9 mouse cellular contexts compared by ENCODE assay signal in genomic region chr7:4146241-4147180, GRCm38 (mm10). TPM values are rescaled to one million over a fixed set of nuclear protein-coding genes. Genes with fewer than 3 reads are reported as not detected.
A peak's percentile ranks its signal among the peaks of the same experiment; 100 is the strongest.
DNase-seq lines count a peak whose midpoint lies in the region; ATAC-seq lines count a peak whose summit lies in the region.
"Had no signal": no experiment of that assay in that cellular context is flagged by ENCODE, and none has a peak within 500 bp of the region (broad histone marks: within the 10 kb centered on the region; RNA-seq: fewer than 3 reads in every experiment).

No protein-coding gene starts in this region.

- 92% methylated on average over 23 of the region's 23 CpGs for WGBS in heart, embryonic 10.5 days
- 93% methylated on average over 23 of the region's 23 CpGs for WGBS in midbrain, embryonic 11.5 days
- WGBS in midbrain, embryonic 10.5 days: 97% methylated on average over 23 of the region's 23 CpGs
- 93% methylated on average over 23 of the region's 23 CpGs for WGBS in embryonic facial prominence, embryonic 10.5 days

- no peaks in the 10 kb centered on the region for H3K9me3 ChIP-seq in heart, embryonic 10.5 days
- no peaks in the 10 kb centered on the region for H3K9me3 ChIP-seq in midbrain, embryonic 11.5 days (ENCODE audit: control insufficient read depth, low read length)
- H3K9me3 ChIP-seq in midbrain, embryonic 10.5 days (replicated peaks): no peaks in the 10 kb centered on the region; the same call in 1 of the 2 replicates
- no peaks in the 10 kb centered on the region for H3K9me3 ChIP-seq in embryonic facial prominence, embryonic 10.5 days

- no peak overlapping the region for H3K4me2 ChIP-seq in midbrain, embryonic 11.5 days
- H3K4me2 ChIP-seq: lung, embryonic 14.5 days had no signal

- no peak overlapping the region for H3K27ac ChIP-seq in heart, embryonic 10.5 days
- H3K27ac ChIP-seq in midbrain, embryonic 11.5 days (ENCODE audit: low read depth, low read length): no peak overlapping the region
- no peak overlapping the region for H3K27ac ChIP-seq in midbrain, embryonic 10.5 days (replicated peaks)
- H3K27ac ChIP-seq in embryonic facial prominence, embryonic 10.5 days (replicated peaks): no peak overlapping the region

- no peak for ATAC-seq in midbrain, embryonic 11.5 days (ENCODE audit: low FRiP score)
- ATAC-seq: CD4-positive, CD25-positive, alpha-beta regulatory T cell, adult 4 months had no signal

- H3K36me3 ChIP-seq in heart, embryonic 10.5 days: peaks cover 68% of the 10 kb centered on the region
- peaks cover 46% of the 10 kb centered on the region for H3K36me3 ChIP-seq in midbrain, embryonic 11.5 days (ENCODE audit: control insufficient read depth, insufficient read depth, low read length)
- H3K36me3 ChIP-seq in midbrain, embryonic 10.5 days: peaks cover 72% of the 10 kb centered on the region
- H3K36me3 ChIP-seq in embryonic facial prominence, embryonic 10.5 days (replicated peaks): peaks cover 70% of the 10 kb centered on the region

- no peak overlapping the region for H3K9ac ChIP-seq in midbrain, embryonic 11.5 days (ENCODE audit: low read length)
- H3K9ac ChIP-seq: lung, embryonic 14.5 days had no signal

- peak; percentile 68 for DNase-seq in heart, embryonic 10.5 days (ENCODE audit: low spot score)
- DNase-seq in heart, postnatal 4 days: no peak
- DNase-seq in midbrain, embryonic 11.5 days (ENCODE audit: low spot score, missing footprints): peak; percentile 82
- no peak for DNase-seq in midbrain, embryonic 10.5 days (ENCODE audit: low spot score)
- DNase-seq in embryonic facial prominence, embryonic 10.5 days (ENCODE audit: low spot score): peak; percentile 5
- peak; percentile 49 for DNase-seq in testis, postnatal 10 days (ENCODE audit: low spot score)
- no peak for DNase-seq in spleen, adult 12 weeks (ENCODE audit: low spot score)

- no peak overlapping the region for H3K4me3 ChIP-seq in heart, embryonic 10.5 days
- no peak overlapping the region for H3K4me3 ChIP-seq in midbrain, embryonic 11.5 days (ENCODE audit: low read depth, low read length)
- no peak overlapping the region for H3K4me3 ChIP-seq in midbrain, embryonic 10.5 days
- no peak overlapping the region for H3K4me3 ChIP-seq in embryonic facial prominence, embryonic 10.5 days

- H3K4me1 ChIP-seq in heart, embryonic 10.5 days: peaks cover 30% of the 10 kb centered on the region
- peaks cover 17% of the 10 kb centered on the region for H3K4me1 ChIP-seq in midbrain, embryonic 11.5 days (ENCODE audit: control insufficient read depth, insufficient read depth, low read length)
- peaks cover 30% of the 10 kb centered on the region for H3K4me1 ChIP-seq in midbrain, embryonic 10.5 days
- peaks cover 26% of the 10 kb centered on the region for H3K4me1 ChIP-seq in embryonic facial prominence, embryonic 10.5 days

- peaks cover 12% of the 10 kb centered on the region for H3K27me3 ChIP-seq in heart, embryonic 10.5 days (ENCODE audit: insufficient read depth, poor library complexity, severe bottlenecking)
- H3K27me3 ChIP-seq in midbrain, embryonic 11.5 days (ENCODE audit: control insufficient read depth, insufficient read depth, low read length): peaks cover 11% of the 10 kb centered on the region
- H3K27me3 ChIP-seq in midbrain, embryonic 10.5 days (ENCODE audit: low read depth, poor library complexity, severe bottlenecking): peaks cover 17% of the 10 kb centered on the region
- H3K27me3 ChIP-seq in embryonic facial prominence, embryonic 10.5 days (replicated peaks; ENCODE audit: low read depth, poor library complexity, severe bottlenecking): peaks cover 16% of the 10 kb centered on the region

RNA-seq across cellular contexts. Expression of gene Leng9, which starts 3.7 kb away (rescaled TPM):
- 1.8 and 2.2 TPM in 2 replicates for polyA plus RNA-seq in heart, embryonic 10.5 days (2016; fragmentation: Nextera tagmentation; extraction: Ambion mirVana)
- 1 to 10 TPM; 2.1 to 3.0 TPM for total RNA-seq in heart, postnatal 4 days (2021)
- polyA plus RNA-seq in midbrain, embryonic 11.5 days (2014; fragmentation: Nextera tagmentation; extraction: Ambion mirVana): 1.5 and 2.0 TPM in 2 replicates
- polyA plus RNA-seq in midbrain, embryonic 10.5 days (2016; fragmentation: Nextera tagmentation; extraction: Ambion mirVana): 1.4 and 1.9 TPM in 2 replicates
- polyA plus RNA-seq in embryonic facial prominence, embryonic 10.5 days (2016; fragmentation: Nextera tagmentation; extraction: Ambion mirVana): 1.4 and 1.7 TPM in 2 replicates

RNA-seq across cellular contexts. Expression of gene Leng8, which starts 9.7 kb away (rescaled TPM):
- 72.6 and 75.1 TPM in 2 replicates for polyA plus RNA-seq in heart, embryonic 10.5 days (2016; fragmentation: Nextera tagmentation; extraction: Ambion mirVana)
- total RNA-seq in heart, postnatal 4 days (2021): 10 to 100 TPM; 63.7 to 77.8 TPM
- 44.4 and 45.6 TPM in 2 replicates for polyA plus RNA-seq in midbrain, embryonic 11.5 days (2014; fragmentation: Nextera tagmentation; extraction: Ambion mirVana)
- 63.1 and 82.0 TPM in 2 replicates for polyA plus RNA-seq in midbrain, embryonic 10.5 days (2016; fragmentation: Nextera tagmentation; extraction: Ambion mirVana)
- 68.1 and 68.2 TPM in 2 replicates for polyA plus RNA-seq in embryonic facial prominence, embryonic 10.5 days (2016; fragmentation: Nextera tagmentation; extraction: Ambion mirVana)

RNA-seq across cellular contexts. Expression of gene Cdc42ep5, which starts 18.1 kb away (rescaled TPM):
- polyA plus RNA-seq in heart, embryonic 10.5 days (2016; fragmentation: Nextera tagmentation; extraction: Ambion mirVana): 27.4 and 35.7 TPM in 2 replicates
- total RNA-seq in heart, postnatal 4 days (2021): 10 to 100 TPM; 13.6 to 14.0 TPM
- polyA plus RNA-seq in midbrain, embryonic 11.5 days (2014; fragmentation: Nextera tagmentation; extraction: Ambion mirVana): 15.6 and 17.4 TPM in 2 replicates
- polyA plus RNA-seq in midbrain, embryonic 10.5 days (2016; fragmentation: Nextera tagmentation; extraction: Ambion mirVana): 18.1 and 20.1 TPM in 2 replicates
- 32.7 and 34.9 TPM in 2 replicates for polyA plus RNA-seq in embryonic facial prominence, embryonic 10.5 days (2016; fragmentation: Nextera tagmentation; extraction: Ambion mirVana)
- polyA plus RNA-seq: CD4-positive, CD25-positive, alpha-beta regulatory T cell, adult 4 months had no signal

RNA-seq across cellular contexts. Expression of gene Ttyh1, which starts 27.3 kb away (rescaled TPM):
- polyA plus RNA-seq in heart, embryonic 10.5 days (2016; fragmentation: Nextera tagmentation; extraction: Ambion mirVana): 0.54 and 0.83 TPM in 2 replicates
- 1 to 10 TPM; 1.1 to 2.1 TPM for total RNA-seq in heart, postnatal 4 days (2021)
- polyA plus RNA-seq in midbrain, embryonic 11.5 days (2014; fragmentation: Nextera tagmentation; extraction: Ambion mirVana): 33.8 and 43.6 TPM in 2 replicates
- 21.9 and 45.3 TPM in 2 replicates for polyA plus RNA-seq in midbrain, embryonic 10.5 days (2016; fragmentation: Nextera tagmentation; extraction: Ambion mirVana)
- 10.5 and 10.9 TPM in 2 replicates for polyA plus RNA-seq in embryonic facial prominence, embryonic 10.5 days (2016; fragmentation: Nextera tagmentation; extraction: Ambion mirVana)

Comparison
In these comparisons a context has a peak if more than half of its experiments do, and no peak if none do; other contexts are left out.
1. DNase-seq: peak in heart, embryonic 10.5 days (single experiment), midbrain, embryonic 11.5 days (single experiment), embryonic facial prominence, embryonic 10.5 days (single experiment) and testis, postnatal 10 days (single experiment); none in heart, postnatal 4 days (single experiment), midbrain, embryonic 10.5 days (single experiment) and spleen, adult 12 weeks (single experiment).